Mouse (Mus musculus): ENCODE results near the gene Hist1h3f. TPM values are rescaled to one million over a fixed set of nuclear protein-coding genes. Genes with fewer than 3 reads are reported as not detected.
"Not testable (repeated sequence)": the region's sequence is repeated elsewhere in the genome, so short reads cannot be mapped to it uniquely, and the experiment has no call there.

Gene Hist1h3f
- polyA plus RNA-seq, 1 experiment from 2014 or later: not detected

DNA sequence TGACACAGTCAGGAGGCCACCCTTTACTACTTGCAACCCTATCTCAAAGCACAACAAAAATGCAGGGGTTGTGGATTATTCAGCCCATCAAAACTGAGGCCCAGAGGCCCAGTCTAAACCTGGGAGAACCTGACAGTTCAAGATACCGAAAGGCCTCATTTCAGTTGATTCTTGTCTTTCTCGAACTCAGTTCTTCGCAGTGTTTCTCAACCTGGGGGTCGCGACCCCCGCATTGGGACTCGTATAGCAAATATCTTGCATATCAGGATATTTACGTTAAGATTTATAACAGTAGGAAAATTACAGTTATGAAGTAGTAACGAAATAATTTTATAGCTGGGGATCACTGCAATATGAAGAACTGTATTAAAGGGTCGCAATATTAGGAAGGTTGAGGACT lies 18.0 kb upstream of the Hist1h3f start:
- ATAC-seq: no peak
- Histone ChIP-seq H3K36me3 (ENCODE audit: control insufficient read depth, insufficient read depth, low read length) (no peaks in the 10 kb centered on the region), H3K4me2 (ENCODE audit: low read length) (peak overlapping the region; percentile 54), H3K4me1 (ENCODE audit: control insufficient read depth, insufficient read depth, low read depth, low read length) (peaks cover 5% of the 10 kb centered on the region; the same call in 1 of the 2 replicates), H3K9me3 (ENCODE audit: control insufficient read depth, low read length) (no peaks in the 10 kb centered on the region), H3K27me3 (replicated peaks; ENCODE audit: control insufficient read depth, insufficient read depth, low read length) (no peaks in the 10 kb centered on the region), H3K4me3 (ENCODE audit: low read length) (peak overlapping the region; percentile 45), H3K9ac (ENCODE audit: low read depth, low read length) (no peak overlapping the region), H3K27ac (ENCODE audit: low read depth, low read length) (no peak overlapping the region)
- 2% methylated on average over 10 of the region's 10 CpGs for WGBS

DNA sequence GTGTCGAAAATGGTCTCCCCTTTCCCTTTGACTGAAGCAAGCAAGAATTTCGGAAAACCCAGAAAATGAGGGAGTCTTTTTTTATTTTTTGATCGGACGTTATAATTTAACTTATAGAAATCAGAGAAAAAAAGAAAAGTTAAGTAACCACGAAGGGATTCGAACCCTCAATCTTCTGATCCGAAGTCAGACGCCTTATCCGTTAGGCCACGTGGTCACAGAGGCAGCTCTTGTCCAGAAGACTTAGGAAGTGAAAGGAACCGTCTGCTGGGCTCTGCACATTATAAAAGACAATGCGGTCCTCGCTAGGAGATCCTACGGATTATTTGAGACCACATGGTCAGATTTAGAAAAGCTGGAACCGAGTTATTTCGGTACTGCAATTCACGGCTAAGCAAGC lies 17.5 kb upstream of the Hist1h3f start:
- WGBS: 0% methylated on average over 17 of the region's 17 CpGs
- Histone ChIP-seq H3K4me2 (ENCODE audit: low read length) (peak overlapping the region; percentile 54), H3K9ac (ENCODE audit: low read depth, low read length) (peak overlapping the region; percentile 56), H3K27ac (ENCODE audit: low read depth, low read length) (peak overlapping the region; percentile 55), H3K4me3 (ENCODE audit: low read length) (peak overlapping the region; percentile 45), H3K27me3 (replicated peaks; ENCODE audit: control insufficient read depth, insufficient read depth, low read length) (no peaks in the 10 kb centered on the region), H3K36me3 (ENCODE audit: control insufficient read depth, insufficient read depth, low read length) (no peaks in the 10 kb centered on the region), H3K9me3 (ENCODE audit: control insufficient read depth, low read length) (no peaks in the 10 kb centered on the region), H3K4me1 (ENCODE audit: control insufficient read depth, insufficient read depth, low read depth, low read length) (peaks cover 5% of the 10 kb centered on the region; the same call in 1 of the 2 replicates)
- peak; percentile 67 for ATAC-seq

DNA sequence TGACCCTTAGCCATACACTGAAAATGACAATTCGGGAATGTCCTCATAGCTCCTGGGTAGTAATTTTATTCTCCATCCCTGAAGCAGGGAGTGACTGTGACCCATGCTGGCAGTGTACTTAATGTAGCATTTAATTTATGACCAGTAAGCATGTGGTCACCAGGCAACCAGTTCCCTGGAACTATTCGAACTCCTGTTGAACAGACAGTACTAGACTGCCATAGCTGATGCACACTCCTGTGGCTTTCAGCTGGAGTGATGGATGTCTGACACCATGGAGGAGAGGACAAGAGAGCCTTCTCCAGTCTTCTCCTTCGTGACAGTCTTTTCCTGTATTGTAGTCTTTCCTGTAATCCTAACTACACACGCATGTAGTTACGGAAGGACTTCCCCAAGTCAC lies 14.8 kb upstream of the Hist1h3f start:
- no peak overlapping the region for H3K9ac ChIP-seq (ENCODE audit: low read depth, low read length)
- 57% methylated on average over 5 of the region's 5 CpGs for WGBS
- H3K9me3 ChIP-seq (ENCODE audit: control insufficient read depth, low read length): no peaks in the 10 kb centered on the region
- no peak overlapping the region for H3K4me2 ChIP-seq (ENCODE audit: low read length)
- H3K27me3 ChIP-seq (replicated peaks; ENCODE audit: control insufficient read depth, insufficient read depth, low read length): no peaks in the 10 kb centered on the region
- no peak overlapping the region for H3K27ac ChIP-seq (ENCODE audit: low read depth, low read length)
- no peak overlapping the region for H3K4me3 ChIP-seq (ENCODE audit: low read length)
- H3K36me3 ChIP-seq (ENCODE audit: control insufficient read depth, insufficient read depth, low read length): no peaks in the 10 kb centered on the region
- no peak for ATAC-seq
- peaks cover 22% of the 10 kb centered on the region for H3K4me1 ChIP-seq (ENCODE audit: control insufficient read depth, insufficient read depth, low read depth, low read length)

DNA sequence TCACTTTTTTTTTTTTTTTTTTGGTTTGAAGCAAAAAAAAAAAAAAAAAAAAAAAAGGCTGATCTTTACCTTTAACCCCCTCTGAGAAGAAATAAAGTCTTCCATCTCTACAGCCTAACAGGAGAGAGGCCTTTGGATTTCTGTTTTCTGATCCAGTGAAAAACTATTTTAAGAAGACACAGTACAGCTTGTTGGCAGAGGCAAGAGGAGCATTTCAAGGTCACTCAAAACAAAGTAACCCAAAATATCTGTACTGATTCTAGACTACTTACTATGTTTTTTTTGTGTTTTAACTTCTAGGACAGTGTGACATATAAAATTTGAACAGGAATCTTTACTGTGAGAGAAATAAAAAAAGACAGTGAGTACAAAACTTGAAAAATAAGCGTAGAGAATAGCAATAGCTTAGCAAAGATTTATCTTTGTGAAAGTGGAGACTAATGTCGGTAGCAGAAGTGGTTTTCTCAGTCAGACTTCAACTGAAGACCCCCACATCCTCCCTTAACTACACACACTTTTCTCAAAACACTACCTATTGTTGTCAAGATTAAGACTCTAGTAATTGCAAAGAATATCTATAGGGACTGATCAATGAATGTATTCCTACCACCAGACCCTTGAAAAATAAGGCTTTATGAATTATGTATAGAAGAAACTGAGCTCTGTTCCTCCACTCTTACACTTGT lies 14.2 kb upstream of the Hist1h3f start:
- Histone ChIP-seq H3K4me1 (ENCODE audit: control insufficient read depth, insufficient read depth, low read depth, low read length) (peaks cover 26% of the 10 kb centered on the region), H3K36me3 (ENCODE audit: control insufficient read depth, insufficient read depth, low read length) (no peaks in the 10 kb centered on the region), H3K27ac (ENCODE audit: low read depth, low read length) (no peak overlapping the region), H3K4me3 (ENCODE audit: low read length) (peak overlapping the region; percentile 44), H3K27me3 (replicated peaks; ENCODE audit: control insufficient read depth, insufficient read depth, low read length) (no peaks in the 10 kb centered on the region), H3K4me2 (ENCODE audit: low read length) (peak overlapping the region; percentile 61), H3K9me3 (ENCODE audit: control insufficient read depth, low read length) (no peaks in the 10 kb centered on the region), H3K9ac (ENCODE audit: low read depth, low read length) (no peak overlapping the region)
- no peak for ATAC-seq
- 40% methylated on average over 2 of the region's 2 CpGs for WGBS

DNA sequence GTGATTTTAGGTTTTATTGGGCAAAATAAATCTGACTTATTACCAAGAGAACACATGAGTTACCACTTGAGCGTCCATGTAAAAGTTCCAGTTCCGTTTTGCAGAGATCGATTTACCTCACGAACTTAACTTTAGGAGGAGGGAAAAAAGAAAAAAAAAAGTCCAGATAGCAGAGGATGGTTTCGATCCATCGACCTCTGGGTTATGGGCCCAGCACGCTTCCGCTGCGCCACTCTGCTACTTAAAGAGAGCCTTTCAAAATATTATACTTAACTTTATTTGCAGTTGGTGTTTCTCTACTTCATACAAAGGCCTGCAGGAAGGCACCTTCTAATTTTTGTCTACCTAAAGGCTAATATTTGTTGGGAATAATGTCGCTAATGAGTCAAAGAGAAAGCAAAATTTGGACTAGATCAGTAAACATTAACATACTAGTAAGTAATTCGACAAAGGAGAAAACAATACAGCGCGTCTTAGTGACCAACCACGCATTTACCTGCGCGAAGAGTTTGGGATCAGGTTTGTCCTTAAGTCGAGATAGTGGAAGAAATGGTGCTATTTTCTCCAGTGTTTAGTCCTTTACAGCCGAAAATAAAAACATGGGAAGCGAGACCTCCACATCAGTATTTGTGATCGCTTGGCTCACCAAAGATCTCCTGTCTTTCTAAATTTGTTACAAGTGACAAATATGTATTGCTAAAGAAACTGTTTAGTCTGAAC lies 13.5 kb upstream of the Hist1h3f start:
- under 1% methylated on average over 20 of the region's 20 CpGs for WGBS
- H3K9me3 ChIP-seq (ENCODE audit: control insufficient read depth, low read length): no peaks in the 10 kb centered on the region
- ATAC-seq: no peak
- peak overlapping the region; percentile 61 for H3K4me2 ChIP-seq (ENCODE audit: low read length)
- peak overlapping the region; percentile 71 for H3K9ac ChIP-seq (ENCODE audit: low read depth, low read length)
- H3K4me3 ChIP-seq (ENCODE audit: low read length): peak overlapping the region; percentile 44
- no peaks in the 10 kb centered on the region for H3K27me3 ChIP-seq (replicated peaks; ENCODE audit: control insufficient read depth, insufficient read depth, low read length)
- peak overlapping the region; percentile 90 for H3K27ac ChIP-seq (ENCODE audit: low read depth, low read length)
- no peaks in the 10 kb centered on the region for H3K36me3 ChIP-seq (ENCODE audit: control insufficient read depth, insufficient read depth, low read length)
- H3K4me1 ChIP-seq (ENCODE audit: control insufficient read depth, insufficient read depth, low read depth, low read length): peaks cover 28% of the 10 kb centered on the region

DNA sequence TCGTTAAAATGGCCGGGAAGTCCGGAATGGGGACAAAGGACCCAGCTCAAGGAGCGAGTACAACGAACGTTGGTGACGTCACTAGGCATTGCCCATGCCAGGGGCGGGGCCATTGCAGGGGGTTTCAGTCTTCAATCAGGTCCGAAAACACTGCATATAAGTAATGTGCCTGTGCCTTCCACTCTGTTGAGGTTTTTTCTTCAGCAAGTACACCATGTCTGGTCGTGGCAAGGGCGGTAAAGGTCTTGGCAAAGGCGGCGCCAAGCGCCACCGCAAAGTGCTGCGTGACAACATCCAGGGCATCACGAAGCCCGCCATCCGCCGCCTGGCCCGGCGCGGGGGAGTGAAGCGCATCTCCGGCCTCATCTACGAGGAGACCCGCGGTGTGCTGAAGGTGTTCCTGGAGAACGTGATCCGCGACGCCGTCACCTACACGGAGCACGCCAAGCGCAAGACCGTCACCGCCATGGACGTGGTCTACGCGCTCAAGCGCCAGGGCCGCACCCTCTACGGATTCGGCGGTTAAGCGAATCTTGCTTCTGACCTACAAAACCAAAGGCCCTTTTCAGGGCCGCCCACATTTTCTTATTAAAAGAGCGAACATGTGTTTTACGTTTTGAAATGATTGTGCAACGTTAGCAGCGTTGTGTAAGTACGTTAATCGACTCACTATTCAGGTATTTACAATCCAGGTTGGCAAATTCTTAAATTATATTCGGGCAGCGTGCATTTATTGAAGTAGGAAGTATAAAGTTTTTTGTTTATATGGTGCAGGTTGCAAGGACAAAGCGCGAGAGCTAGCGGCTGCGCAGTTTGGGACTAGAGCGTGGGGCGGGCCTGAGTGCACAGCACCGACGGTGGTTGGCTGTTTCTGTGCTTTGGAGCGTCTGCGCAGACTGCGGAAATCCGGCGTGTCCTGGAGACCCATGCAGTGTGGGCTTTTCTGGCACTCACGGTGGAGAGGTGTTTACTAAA lies 12.7 kb upstream of the Hist1h3f start, which contains the start of gene Hist1h4h:
Hist1h4h (plus strand) TSS at position 150 of the 975 bp plus-strand sequence.
- Histone ChIP-seq H3K9ac (ENCODE audit: low read depth, low read length) (peak within 1 kb of the TSS; percentile 71), H3K4me3 (ENCODE audit: low read length) (peak within 1 kb of the TSS; percentile 44), H3K9me3 (ENCODE audit: control insufficient read depth, low read length) (no peaks in the 10 kb centered on the region), H3K27ac (ENCODE audit: low read depth, low read length) (peak within 1 kb of the TSS; percentile 90), H3K4me1 (ENCODE audit: control insufficient read depth, insufficient read depth, low read depth, low read length) (peaks cover 28% of the 10 kb centered on the region), H3K4me2 (ENCODE audit: low read length) (peak within 1 kb of the TSS; percentile 65), H3K27me3 (replicated peaks; ENCODE audit: control insufficient read depth, insufficient read depth, low read length) (no peaks in the 10 kb centered on the region), H3K36me3 (ENCODE audit: control insufficient read depth, insufficient read depth, low read length) (no peaks in the 10 kb centered on the region)
- ATAC-seq: peak; percentile 85
- WGBS: under 1% methylated on average over 53 of the region's 70 CpGs

DNA sequence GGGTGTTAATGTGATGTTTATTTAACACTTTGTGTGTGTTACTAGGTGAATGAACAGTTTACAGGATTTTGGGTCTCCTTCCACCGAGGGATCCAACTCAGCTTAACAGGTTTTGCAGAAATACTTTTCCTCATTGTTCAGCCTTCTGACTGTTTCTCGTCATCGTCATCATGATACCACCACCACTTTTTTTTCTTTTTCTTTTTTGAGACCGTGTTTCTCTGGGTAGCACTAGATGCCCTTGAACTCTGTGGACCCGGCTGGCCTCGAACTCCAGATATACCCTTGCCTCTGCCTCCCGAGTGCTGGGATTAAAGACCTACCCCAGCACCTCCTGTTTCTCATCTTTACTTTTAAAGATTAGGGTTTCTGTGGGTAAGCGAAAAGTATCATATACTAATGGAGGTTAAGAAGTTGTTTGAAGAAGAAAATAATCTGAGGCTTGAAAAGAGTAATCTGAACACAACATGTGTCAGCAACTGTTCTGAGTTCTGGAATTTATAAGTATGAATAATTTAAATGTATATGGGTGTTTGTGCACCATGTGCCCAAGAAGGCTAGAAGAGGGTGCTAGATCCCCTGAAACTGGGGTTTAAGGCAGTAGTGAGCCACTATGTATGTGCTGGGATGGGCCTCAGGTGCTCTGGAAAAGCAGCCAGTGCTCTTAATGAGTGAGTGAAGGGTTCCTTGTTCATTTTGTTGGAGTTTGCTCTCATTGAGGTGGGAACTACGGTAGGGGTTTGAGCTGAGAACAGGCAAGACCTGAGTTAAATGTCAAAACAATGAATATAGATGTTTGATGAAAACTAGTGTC lies 11.4 kb upstream of the Hist1h3f start:
- Histone ChIP-seq H3K27ac (ENCODE audit: low read depth, low read length) (peak overlapping the region; percentile 90), H3K4me2 (ENCODE audit: low read length) (peak overlapping the region; percentile 65), H3K9me3 (ENCODE audit: control insufficient read depth, low read length) (no peaks in the 10 kb centered on the region), H3K9ac (ENCODE audit: low read depth, low read length) (peak overlapping the region; percentile 13; the same call in 1 of the 2 replicates), H3K4me3 (ENCODE audit: low read length) (peak overlapping the region; percentile 44), H3K27me3 (replicated peaks; ENCODE audit: control insufficient read depth, insufficient read depth, low read length) (no peaks in the 10 kb centered on the region), H3K36me3 (ENCODE audit: control insufficient read depth, insufficient read depth, low read length) (no peaks in the 10 kb centered on the region), H3K4me1 (ENCODE audit: control insufficient read depth, insufficient read depth, low read depth, low read length) (peaks cover 25% of the 10 kb centered on the region)
- WGBS: 24% methylated on average over 9 of the region's 9 CpGs
- no peak for ATAC-seq

DNA sequence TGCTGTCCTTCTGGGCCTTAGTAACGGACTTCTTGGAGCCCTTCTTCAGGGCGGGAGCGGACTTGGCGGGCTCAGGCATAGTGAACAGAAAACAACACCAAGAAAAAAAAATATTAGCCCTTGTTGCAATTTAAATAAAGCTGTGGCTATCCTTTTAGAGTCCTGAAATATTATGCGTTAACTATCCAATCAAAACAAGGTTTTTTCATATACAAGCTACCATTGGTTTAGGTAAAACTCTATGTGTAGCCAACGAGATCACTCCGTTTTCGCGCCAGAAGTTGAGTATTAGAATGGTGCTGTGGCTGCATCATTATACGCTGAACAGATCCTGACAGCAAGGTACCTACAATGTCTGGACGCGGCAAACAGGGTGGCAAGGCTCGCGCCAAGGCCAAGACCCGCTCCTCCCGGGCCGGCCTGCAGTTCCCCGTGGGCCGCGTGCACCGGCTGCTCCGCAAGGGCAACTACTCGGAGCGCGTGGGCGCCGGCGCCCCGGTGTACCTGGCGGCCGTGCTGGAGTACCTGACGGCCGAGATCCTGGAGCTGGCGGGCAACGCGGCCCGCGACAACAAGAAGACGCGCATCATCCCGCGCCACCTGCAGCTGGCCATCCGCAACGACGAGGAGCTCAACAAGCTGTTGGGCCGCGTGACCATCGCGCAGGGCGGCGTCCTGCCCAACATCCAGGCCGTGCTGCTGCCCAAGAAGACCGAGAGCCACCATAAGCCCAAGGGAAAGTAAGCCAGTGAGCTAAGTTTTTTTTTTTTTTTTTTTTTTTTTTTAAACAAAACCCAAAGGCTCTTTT lies 10.1 kb upstream of the Hist1h3f start, which contains the start of gene Hist1h2af:
Hist1h2af (plus strand) TSS at position 347 of the 808 bp plus-strand sequence.
- Histone ChIP-seq H3K27ac (ENCODE audit: low read depth, low read length) (peak within 1 kb of the TSS; percentile 76), H3K9ac (ENCODE audit: low read depth, low read length) (peak within 1 kb of the TSS; percentile 47), H3K4me1 (ENCODE audit: control insufficient read depth, insufficient read depth, low read depth, low read length) (peaks cover 25% of the 10 kb centered on the region), H3K4me3 (ENCODE audit: low read length) (peak within 1 kb of the TSS; percentile 48), H3K4me2 (ENCODE audit: low read length) (peak within 1 kb of the TSS; percentile 63)
- H3K9me3 ChIP-seq (ENCODE audit: control insufficient read depth, low read length); H3K27me3 ChIP-seq (replicated peaks; ENCODE audit: control insufficient read depth, insufficient read depth, low read length); H3K36me3 ChIP-seq (ENCODE audit: control insufficient read depth, insufficient read depth, low read length): not testable (repeated sequence)
- ATAC-seq: peak; percentile 54
- 0% methylated on average over 24 of the region's 53 CpGs for WGBS
